Mouse (Mus musculus): ENCODE measurements around the gene Il13. TPM values are rescaled to one million over a fixed set of nuclear protein-coding genes. Genes with fewer than 3 reads are reported as not detected.
A peak's percentile ranks its signal among the peaks of the same experiment; 100 is the strongest.

The Il13 gene
- polyA plus RNA-seq, 1 experiment, result not detected

- Histone ChIP-seq H3K4me3 (replicated peaks; ENCODE audit: control insufficient read depth, low read depth, low read length) (no peak overlapping the region), H3K27ac (ENCODE audit: control insufficient read depth, insufficient read depth, low read depth, low read length, poor library complexity) (no peak overlapping the region), H3K4me1 (ENCODE audit: control insufficient read depth, insufficient read depth, low read length) (peaks cover 2% of the 10 kb centered on the region; the same call in 1 of the 2 replicates)
- TF ChIP-seq POLR2A (IDR thresholded peaks at IDR 0.05; ENCODE audit: borderline replicate concordance, control insufficient read depth, low read depth, low read length), result no peak
- TF ChIP-seq CTCF (IDR thresholded peaks at IDR 0.05; ENCODE audit: control insufficient read depth, insufficient read depth, low read length), result no peak
- 90% methylated on average over 2 of the region's 2 CpGs for WGBS
These were observed 10.4 kb downstream of the Il13 start for GRCm38 (mm10) chr11:53624124-53624523.

- no peak overlapping the region for H3K4me3 ChIP-seq (replicated peaks; ENCODE audit: control insufficient read depth, low read depth, low read length)
These were observed 10.9 kb downstream of the Il13 start for GRCm38 (mm10) chr11:53623573-53623972.

GRCm38 (mm10) chr11:53622440-53622806, 12.1 kb downstream of the Il13 start:
- Histone ChIP-seq H3K27ac (ENCODE audit: control insufficient read depth, insufficient read depth, low read depth, low read length, poor library complexity) (no peak overlapping the region), H3K4me3 (replicated peaks; ENCODE audit: control insufficient read depth, low read depth, low read length) (no peak overlapping the region), H3K4me1 (ENCODE audit: control insufficient read depth, insufficient read depth, low read length) (peaks cover 2% of the 10 kb centered on the region; the same call in 1 of the 2 replicates)
- TF ChIP-seq CTCF (IDR thresholded peaks at IDR 0.05; ENCODE audit: control insufficient read depth, insufficient read depth, low read length) (no peak), POLR2A (IDR thresholded peaks at IDR 0.05; ENCODE audit: borderline replicate concordance, control insufficient read depth, low read depth, low read length) (no peak)
- 18% methylated on average over 6 of the region's 6 CpGs for WGBS

More at GRCm38 (mm10) chr11:53623573-53623972, 10.9 kb downstream of the Il13 start:
- WGBS, result 76% methylated on average over 9 of the region's 9 CpGs
- TF ChIP-seq POLR2A (IDR thresholded peaks at IDR 0.05; ENCODE audit: borderline replicate concordance, control insufficient read depth, low read depth, low read length), result no peak
- no peak for TF ChIP-seq CTCF (IDR thresholded peaks at IDR 0.05; ENCODE audit: control insufficient read depth, insufficient read depth, low read length)
- Histone ChIP-seq H3K27ac (ENCODE audit: control insufficient read depth, insufficient read depth, low read depth, low read length, poor library complexity) (peak overlapping the region; percentile 24; the same call in 1 of the 2 replicates), H3K4me1 (ENCODE audit: control insufficient read depth, insufficient read depth, low read length) (peaks cover 2% of the 10 kb centered on the region; the same call in 1 of the 2 replicates)

GRCm38 (mm10) chr11:53621582-53622439, 12.7 kb downstream of the Il13 start:
- WGBS, result 59% methylated on average over 11 of the region's 11 CpGs
- no peak for TF ChIP-seq CTCF (IDR thresholded peaks at IDR 0.05; ENCODE audit: control insufficient read depth, insufficient read depth, low read length)
- no peak for TF ChIP-seq POLR2A (IDR thresholded peaks at IDR 0.05; ENCODE audit: borderline replicate concordance, control insufficient read depth, low read depth, low read length)
- H3K4me3 ChIP-seq (replicated peaks; ENCODE audit: control insufficient read depth, low read depth, low read length), result no peak overlapping the region
- H3K27ac ChIP-seq (ENCODE audit: control insufficient read depth, insufficient read depth, low read depth, low read length, poor library complexity), result no peak overlapping the region
- peaks cover 2% of the 10 kb centered on the region; the same call in 1 of the 2 replicates for H3K4me1 ChIP-seq (ENCODE audit: control insufficient read depth, insufficient read depth, low read length)

GRCm38 (mm10) chr11:53620094-53620493, 14.4 kb downstream of the Il13 start:
- no peak overlapping the region for H3K4me3 ChIP-seq (replicated peaks; ENCODE audit: control insufficient read depth, low read depth, low read length)
- TF ChIP-seq CTCF (IDR thresholded peaks at IDR 0.05; ENCODE audit: control insufficient read depth, insufficient read depth, low read length) (no peak), POLR2A (IDR thresholded peaks at IDR 0.05; ENCODE audit: borderline replicate concordance, control insufficient read depth, low read depth, low read length) (no peak)
- H3K4me1 ChIP-seq (ENCODE audit: control insufficient read depth, insufficient read depth, low read length), result peaks cover 2% of the 10 kb centered on the region; the same call in 1 of the 2 replicates
- 61% methylated on average over 4 of the region's 4 CpGs for WGBS
- no peak overlapping the region for H3K27ac ChIP-seq (ENCODE audit: control insufficient read depth, insufficient read depth, low read depth, low read length, poor library complexity)

GRCm38 (mm10) chr11:53619428-53619827, 15.1 kb downstream of the Il13 start:
- 60% methylated on average over 6 of the region's 6 CpGs for WGBS
- H3K4me3 ChIP-seq (replicated peaks; ENCODE audit: control insufficient read depth, low read depth, low read length), result no peak overlapping the region
- H3K4me1 ChIP-seq (ENCODE audit: control insufficient read depth, insufficient read depth, low read length), result peaks cover 2% of the 10 kb centered on the region; the same call in 1 of the 2 replicates
- TF ChIP-seq CTCF (IDR thresholded peaks at IDR 0.05; ENCODE audit: control insufficient read depth, insufficient read depth, low read length) (no peak), POLR2A (IDR thresholded peaks at IDR 0.05; ENCODE audit: borderline replicate concordance, control insufficient read depth, low read depth, low read length) (no peak)
- no peak overlapping the region for H3K27ac ChIP-seq (ENCODE audit: control insufficient read depth, insufficient read depth, low read depth, low read length, poor library complexity)

GRCm38 (mm10) chr11:53618619-53619198, 15.8 kb downstream of the Il13 start, which contains the start of gene Il4:
Il4 (minus strand) TSS chr11:53618669.
- H3K27ac ChIP-seq (ENCODE audit: control insufficient read depth, insufficient read depth, low read depth, low read length, poor library complexity), result no peak within 1 kb of the TSS
- no peak within 1 kb of the TSS for H3K4me3 ChIP-seq (replicated peaks; ENCODE audit: control insufficient read depth, low read depth, low read length)
- WGBS, result 35% methylated on average over 7 of the region's 7 CpGs
- TF ChIP-seq POLR2A (IDR thresholded peaks at IDR 0.05; ENCODE audit: borderline replicate concordance, control insufficient read depth, low read depth, low read length) (no peak), CTCF (IDR thresholded peaks at IDR 0.05; ENCODE audit: control insufficient read depth, insufficient read depth, low read length) (no peak)
- H3K4me1 ChIP-seq (ENCODE audit: control insufficient read depth, insufficient read depth, low read length), result peaks cover 2% of the 10 kb centered on the region; the same call in 1 of the 2 replicates

GRCm38 (mm10) chr11:53617562-53618109, 16.9 kb downstream of the Il13 start:
- H3K4me3 ChIP-seq (replicated peaks; ENCODE audit: control insufficient read depth, low read depth, low read length), result no peak overlapping the region
- TF ChIP-seq CTCF (IDR thresholded peaks at IDR 0.05; ENCODE audit: control insufficient read depth, insufficient read depth, low read length), result no peak
- TF ChIP-seq POLR2A (IDR thresholded peaks at IDR 0.05; ENCODE audit: borderline replicate concordance, control insufficient read depth, low read depth, low read length), result no peak
- peaks cover 2% of the 10 kb centered on the region; the same call in 1 of the 2 replicates for H3K4me1 ChIP-seq (ENCODE audit: control insufficient read depth, insufficient read depth, low read length)
- H3K27ac ChIP-seq (ENCODE audit: control insufficient read depth, insufficient read depth, low read depth, low read length, poor library complexity), result no peak overlapping the region
- WGBS, result 50% methylated on average over 4 of the region's 4 CpGs
